Mouse (Mus musculus) stomach, postnatal 0 days (tissue): ENCODE results near the gene Kcnk5. TPM values are rescaled to one million over a fixed set of nuclear protein-coding genes. Genes with fewer than 3 reads are reported as not detected.
A peak's percentile ranks its signal among the peaks of the same experiment; 100 is the strongest.

Source experiments
- ATAC-seq: fragments of 200-750 bp; cut with Nextera tagmentation; 2 replicates; pipeline ENCODE4 v1.8.0; 2017; ENCODE audit not compliant: low FRiP score, low TSS enrichment
- DNase-seq: peaks from one replicate; pipeline ENCODE4 v3.0.0-alpha.2; 2016; ENCODE audit warnings: low spot score
- H3K27ac ChIP-seq: fragments of 300-500 bp; sonication (generic); replicated peaks from 2 replicates; pipeline ENCODE4 v1.5.1; 2014; ENCODE audit warnings: mild to moderate bottlenecking, control low read depth
- H3K27me3 ChIP-seq: fragments of 300-500 bp; sonication (generic); 2 replicates; pipeline ENCODE4 v1.6.1; 2014; ENCODE audit warnings: low read length; ENCODE audit not compliant: control insufficient read depth, insufficient read depth
- H3K36me3 ChIP-seq: fragments of 300-500 bp; sonication (generic); 2 replicates; pipeline ENCODE4 v1.6.1; 2014; ENCODE audit warnings: low read length, mixed read lengths; ENCODE audit not compliant: control insufficient read depth, insufficient read depth
- H3K4me1 ChIP-seq: fragments of 300-500 bp; sonication (generic); replicated peaks from 2 replicates; pipeline ENCODE4 v1.6.1; 2014; ENCODE audit warnings: antibody characterized with exemption; ENCODE audit not compliant: control insufficient read depth, insufficient read depth
- H3K4me2 ChIP-seq: fragments of 300-500 bp; sonication (generic); replicated peaks from 2 replicates; pipeline ENCODE4 v1.6.1; 2014; ENCODE audit warnings: low read depth, mild to moderate bottlenecking, control low read depth, moderate library complexity
- H3K4me3 ChIP-seq: fragments of 300-500 bp; sonication (generic); 2 replicates; pipeline ENCODE4 v1.5.1; 2014; ENCODE audit warnings: low read depth, low read length, control low read depth
- H3K9ac ChIP-seq: fragments of 300-500 bp; sonication (generic); 2 replicates; pipeline ENCODE4 v1.6.1; 2014; ENCODE audit warnings: mild to moderate bottlenecking, low read length, control low read depth, mixed read lengths
- H3K9me3 ChIP-seq: fragments of 300-500 bp; sonication (generic); 2 replicates; pipeline ENCODE4 v1.6.1; 2016; ENCODE audit warnings: low read length; ENCODE audit not compliant: control insufficient read depth
- CTCF ChIP-seq: IDR thresholded peaks from 2 replicates; pipeline ENCODE4 v1.5.1; 2016; ENCODE audit warnings: antibody characterized with exemption, low read depth, mild to moderate bottlenecking, moderate library complexity
- EP300 ChIP-seq: optimal IDR thresholded peaks from 2 replicates; pipeline ENCODE3; 2016; ENCODE audit warnings: antibody characterized with exemption
- WGBS: fragments of 180-500 bp; shearing (Covaris S2); extraction: QIAGEN DNeasy Blood & Tissue Kit; methylation state at CpG from one replicate; pipeline ENCODE4 v1.1.7; 2014; 5-methylcytosine and 5-hydroxymethylcytosine counted together
- polyA plus RNA-seq: library from polyadenylated mRNA; unstranded; fragments of >200 nt; fragmentation: Nextera tagmentation; extraction: Ambion mirVana; gene quantifications from 2 replicates; pipeline ENCODE4 v1.2.1, GENCODE M21; 2015

Gene Kcnk5
- polyA plus RNA-seq, 1 experiment from 2014 or later: 8.3 TPM

DNA sequence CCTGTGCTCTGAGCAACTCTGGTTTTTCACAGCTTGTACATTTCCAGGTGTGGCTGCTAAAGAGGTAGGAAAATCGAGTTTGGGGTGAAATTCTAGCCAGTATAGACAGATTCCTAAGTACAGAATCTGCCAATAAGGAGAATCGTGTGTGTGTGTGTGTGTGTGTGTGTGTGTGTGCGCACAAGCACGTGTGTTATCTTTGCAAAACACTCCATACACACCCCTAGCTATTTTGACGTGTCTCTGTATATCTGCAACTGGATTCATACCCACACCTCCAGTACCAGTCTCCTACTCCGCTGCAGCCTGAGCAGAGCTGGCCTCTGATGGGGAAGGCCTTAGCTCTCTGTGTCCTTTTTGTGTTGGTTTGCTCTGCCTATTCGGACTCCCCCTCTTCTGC, 28.3 kb upstream of the Kcnk5 start:
- no peak for TF ChIP-seq EP300
- no peak for TF ChIP-seq CTCF
- H3K36me3 ChIP-seq: no peaks in the 10 kb centered on the region

DNA sequence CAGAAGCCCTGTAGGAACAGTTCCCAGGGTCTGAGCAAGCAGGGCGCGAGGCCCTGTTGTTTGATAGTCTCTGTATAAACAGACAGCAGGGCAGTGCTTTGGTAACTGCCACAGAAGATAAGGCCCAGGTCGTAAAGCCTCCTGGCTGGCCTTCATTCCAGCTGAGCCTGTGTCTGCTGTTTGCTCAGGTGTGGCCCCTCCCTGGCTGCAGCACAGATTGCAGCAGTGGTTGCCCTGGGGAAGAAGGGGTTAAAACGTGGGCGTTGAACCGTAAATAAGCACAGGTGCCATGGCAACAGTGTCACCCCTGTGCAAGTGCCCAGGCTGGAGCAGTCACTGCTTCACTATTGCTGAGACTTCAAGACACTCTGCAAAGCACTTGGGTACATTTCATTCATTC, 26.8 kb upstream of the Kcnk5 start:
- Histone ChIP-seq H3K36me3 (no peaks in the 10 kb centered on the region), H3K4me3 (no peak overlapping the region), H3K27ac (no peak overlapping the region), H3K4me1 (no peaks in the 10 kb centered on the region), H3K4me2 (no peak overlapping the region), H3K9ac (no peak overlapping the region), H3K9me3 (no peaks in the 10 kb centered on the region), H3K27me3 (no peaks in the 10 kb centered on the region)
- TF ChIP-seq CTCF (no peak), EP300 (no peak)
- peak; percentile 86 for DNase-seq
- 6% methylated on average over 6 of the region's 6 CpGs for WGBS
- peak; percentile 93 for ATAC-seq

More for the DNA sequence above, 28.3 kb upstream of the Kcnk5 start:
- no peaks in the 10 kb centered on the region for H3K9me3 ChIP-seq
- ATAC-seq: no peak
- H3K27me3 ChIP-seq: no peaks in the 10 kb centered on the region
- no peak overlapping the region for H3K4me3 ChIP-seq
- DNase-seq: no peak
- no peak overlapping the region for H3K9ac ChIP-seq
- 53% methylated on average over 7 of the region's 7 CpGs for WGBS
- H3K4me1 ChIP-seq: no peaks in the 10 kb centered on the region
- H3K27ac ChIP-seq: no peak overlapping the region
- H3K4me2 ChIP-seq: no peak overlapping the region

DNA sequence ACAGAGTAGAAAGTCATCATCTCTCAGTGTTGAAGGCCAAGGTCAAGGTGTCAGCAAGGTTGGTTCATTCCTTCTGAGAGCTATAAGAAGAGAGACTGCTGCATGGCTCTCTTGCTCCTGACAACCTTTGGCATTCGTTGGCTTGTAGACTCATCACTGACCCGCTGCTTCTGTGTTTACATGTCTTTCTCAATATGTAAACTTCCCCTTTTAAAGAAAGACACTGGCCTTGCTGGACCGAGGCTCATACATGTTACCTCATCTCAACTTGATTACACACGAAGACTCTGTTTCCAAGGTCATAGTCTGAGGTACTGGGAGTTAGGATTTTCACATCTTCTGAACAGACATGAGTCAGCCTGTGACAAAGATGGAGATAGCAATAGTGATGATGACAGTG, 24.1 kb upstream of the Kcnk5 start:
- no peak for DNase-seq
- WGBS: 56% methylated on average over 4 of the region's 4 CpGs

DNA sequence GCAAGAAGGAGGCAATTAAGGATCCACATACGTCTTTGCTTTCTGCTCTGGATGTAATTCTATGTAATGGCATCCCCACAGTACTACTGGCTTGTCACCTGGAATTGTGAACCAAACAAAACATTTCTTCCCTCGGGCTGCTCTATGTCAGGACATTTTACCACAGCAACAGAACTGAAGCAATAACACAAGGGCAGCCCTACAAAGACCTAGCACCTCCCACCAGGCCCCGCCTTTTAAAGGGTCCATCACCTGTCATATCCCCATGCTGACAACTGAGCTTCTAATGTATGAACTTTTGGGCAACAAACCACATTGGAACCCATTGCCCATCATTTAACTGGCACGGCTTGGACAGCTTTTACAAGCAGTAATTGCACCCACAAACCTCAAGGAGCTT, 21.7 kb upstream of the Kcnk5 start:
- no peak for TF ChIP-seq CTCF
- TF ChIP-seq EP300: no peak
- no peaks in the 10 kb centered on the region for H3K27me3 ChIP-seq
- H3K27ac ChIP-seq: no peak overlapping the region
- H3K9ac ChIP-seq: no peak overlapping the region
- no peak overlapping the region for H3K4me3 ChIP-seq
- no peaks in the 10 kb centered on the region for H3K36me3 ChIP-seq
- no peaks in the 10 kb centered on the region for H3K4me1 ChIP-seq
- DNase-seq (peak; percentile 26), ATAC-seq (peak; percentile 55; the same call in 1 of the 2 replicates)
- WGBS: 61% methylated on average over 4 of the region's 4 CpGs
- H3K9me3 ChIP-seq: no peaks in the 10 kb centered on the region
- H3K4me2 ChIP-seq: no peak overlapping the region

More for the DNA sequence above, 24.1 kb upstream of the Kcnk5 start:
- Histone ChIP-seq H3K9me3 (no peaks in the 10 kb centered on the region), H3K27ac (no peak overlapping the region), H3K36me3 (no peaks in the 10 kb centered on the region), H3K4me1 (no peaks in the 10 kb centered on the region), H3K4me2 (no peak overlapping the region), H3K4me3 (no peak overlapping the region), H3K27me3 (no peaks in the 10 kb centered on the region), H3K9ac (no peak overlapping the region)
- no peak for ATAC-seq
- TF ChIP-seq EP300 (no peak), CTCF (no peak)

DNA sequence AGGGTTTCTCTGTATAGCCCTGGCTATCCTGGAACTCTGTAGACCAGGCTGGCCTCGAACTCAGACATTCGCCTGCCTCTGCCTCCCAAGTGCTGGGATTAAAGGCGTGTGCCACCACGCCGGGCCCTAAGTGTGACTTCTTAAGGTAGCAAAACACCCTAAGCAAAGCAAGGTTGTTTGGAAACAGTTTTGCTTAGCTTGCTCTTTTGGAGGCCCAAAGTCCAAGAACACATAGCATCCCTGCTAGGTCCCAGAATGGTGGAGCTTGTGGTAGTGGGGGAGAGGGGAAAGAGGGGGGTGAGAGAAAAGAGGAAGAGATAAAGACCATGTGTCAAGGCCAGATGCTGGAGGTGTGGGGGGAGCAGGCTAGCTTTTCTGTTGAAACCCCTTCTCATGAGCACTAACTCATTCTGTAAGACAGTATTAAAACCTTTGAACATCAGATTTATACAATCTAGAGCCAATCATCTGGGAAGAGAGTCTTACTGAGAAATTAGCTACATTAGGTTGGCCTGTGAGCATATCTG, 21.1 kb upstream of the Kcnk5 start:
- Histone ChIP-seq H3K9me3 (no peaks in the 10 kb centered on the region), H3K36me3 (no peaks in the 10 kb centered on the region), H3K27me3 (no peaks in the 10 kb centered on the region), H3K9ac (no peak overlapping the region), H3K4me2 (no peak overlapping the region), H3K27ac (no peak overlapping the region), H3K4me1 (no peaks in the 10 kb centered on the region), H3K4me3 (no peak overlapping the region)
- ATAC-seq: no peak
- no peak for DNase-seq
- TF ChIP-seq CTCF (no peak), EP300 (no peak)
- WGBS: 91% methylated on average over 5 of the region's 5 CpGs

DNA sequence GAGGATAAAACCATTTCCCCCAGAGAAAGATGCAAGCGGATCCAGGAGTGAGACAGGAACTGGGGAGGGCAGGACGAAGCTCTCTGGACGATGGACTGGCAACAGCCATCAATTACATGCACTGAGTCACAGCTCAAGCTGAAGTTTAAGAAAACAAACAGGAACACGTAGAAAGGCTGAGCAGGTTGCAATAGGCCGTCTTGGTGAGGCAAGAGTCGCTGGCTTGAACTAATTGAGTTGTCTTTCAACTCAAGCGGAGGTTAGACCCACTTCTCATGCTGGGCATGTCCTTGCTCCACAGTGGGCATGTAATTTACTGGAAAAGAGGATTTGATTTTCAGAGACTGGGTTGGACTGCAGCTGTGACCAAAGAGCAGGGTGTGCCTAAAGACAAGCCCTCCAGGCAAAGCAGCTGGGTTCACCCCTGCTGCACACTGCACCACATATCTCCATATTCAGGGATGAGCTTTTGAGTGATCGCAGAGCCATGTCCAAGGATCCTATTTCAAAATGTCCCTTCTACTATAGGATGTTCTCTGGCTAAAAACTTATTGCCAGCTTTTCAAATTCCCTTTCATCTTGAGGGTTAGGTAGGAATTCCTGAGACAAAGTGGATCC, 19.6 kb upstream of the Kcnk5 start:
- DNase-seq: no peak
- no peak for TF ChIP-seq CTCF
- TF ChIP-seq EP300: no peak

More for the DNA sequence above, 19.6 kb upstream of the Kcnk5 start:
- no peaks in the 10 kb centered on the region for H3K9me3 ChIP-seq
- no peak overlapping the region for H3K4me3 ChIP-seq
- no peaks in the 10 kb centered on the region for H3K27me3 ChIP-seq
- WGBS: 50% methylated on average over 8 of the region's 8 CpGs
- H3K4me1 ChIP-seq: no peaks in the 10 kb centered on the region
- ATAC-seq: no peak
- H3K36me3 ChIP-seq: no peaks in the 10 kb centered on the region
- no peak overlapping the region for H3K27ac ChIP-seq
- H3K9ac ChIP-seq: no peak overlapping the region
- no peak overlapping the region for H3K4me2 ChIP-seq
